Mouse (Mus musculus) megakaryocyte, embryonic 14.5 days (primary cell): ENCODE data around the gene Pald1.

ENCODE experiments used
- FLI1 ChIP-seq: IDR thresholded peaks from 2 replicates; pipeline ENCODE4 v1.6.1; 2012; ENCODE audit warnings: low read length, inconsistent platforms, mixed read lengths
- GATA1 ChIP-seq: IDR thresholded peaks from 3 replicates; pipeline ENCODE4 v1.6.1; 2012; ENCODE audit warnings: mixed read lengths, low read length, inconsistent platforms, borderline replicate concordance

DNA sequence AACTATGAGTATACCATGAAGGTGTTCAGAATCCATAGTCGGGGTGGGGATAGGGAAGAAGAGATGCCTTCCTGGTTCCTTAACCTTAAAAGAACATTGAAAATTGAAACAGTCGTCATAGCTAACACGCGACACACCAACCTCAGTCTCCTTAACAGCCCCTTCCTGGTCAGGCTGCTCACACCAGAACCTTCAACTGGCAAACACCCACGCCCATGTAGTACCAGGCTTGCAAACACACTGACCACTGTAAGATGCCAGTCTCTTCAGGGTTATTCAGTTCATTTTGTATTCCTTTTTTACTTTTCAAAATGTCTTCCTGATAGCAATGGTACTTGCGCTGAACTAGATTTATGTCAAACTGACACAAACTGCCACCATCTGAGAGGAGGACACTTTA, 106.3 kb downstream of the Pald1 start:
- TF ChIP-seq GATA1: no peak
- no peak for TF ChIP-seq FLI1
